Mouse (Mus musculus): ENCODE measurements at regions not wholly inside any gene's neighbourhood (a gene's known extent, or its start where the extent isn't known, plus 50 kb on each side); places are given as distances from the start of the nearest gene placed in this dataset.

DNA sequence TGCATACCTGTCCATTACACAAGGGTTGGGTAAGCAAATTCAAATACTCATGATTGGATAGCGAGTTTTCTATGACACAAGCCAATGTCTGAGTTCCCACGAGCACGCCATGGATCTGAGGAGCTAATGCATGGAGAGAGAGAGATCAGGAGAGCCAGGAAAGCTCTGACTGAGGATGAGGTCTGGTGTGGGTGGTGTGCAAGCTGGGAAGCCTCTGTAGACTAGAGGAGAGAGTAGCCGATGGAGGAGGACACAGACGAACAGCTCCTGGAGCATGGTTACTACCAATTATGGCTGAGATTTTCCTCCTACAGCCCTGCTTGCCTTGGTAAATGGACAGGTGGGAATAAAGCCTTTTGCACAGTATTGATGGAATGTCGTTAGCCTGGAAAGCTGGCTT, 195.1 kb downstream of the Cetn3 start:
- Histone ChIP-seq H3K27ac (ENCODE audit: insufficient read depth, low read length) (no peak overlapping the region), H3K27me3 (ENCODE audit: control insufficient read depth, insufficient read depth, low read length) (no peaks in the 10 kb centered on the region), H3K4me3 (ENCODE audit: extremely low read depth, insufficient read depth, insufficient read length) (no peak overlapping the region), H3K4me1 (ENCODE audit: control insufficient read depth, insufficient read depth, insufficient read length) (no peaks in the 10 kb centered on the region), H3K36me3 (ENCODE audit: control insufficient read depth, insufficient read depth, low read length) (no peaks in the 10 kb centered on the region)
- 82% methylated on average over 6 of the region's 6 CpGs for WGBS
- no peak for TF ChIP-seq CTCF (IDR thresholded peaks at IDR 0.05; ENCODE audit: extremely low read depth, insufficient read depth, insufficient read length, insufficient replicate concordance)
- TF ChIP-seq POLR2A (IDR thresholded peaks at IDR 0.05; ENCODE audit: low read depth, low read length): no peak
- no peak for DNase-seq (ENCODE audit: low read depth in 1 of 2, low spot score in 2 of 2)

DNA sequence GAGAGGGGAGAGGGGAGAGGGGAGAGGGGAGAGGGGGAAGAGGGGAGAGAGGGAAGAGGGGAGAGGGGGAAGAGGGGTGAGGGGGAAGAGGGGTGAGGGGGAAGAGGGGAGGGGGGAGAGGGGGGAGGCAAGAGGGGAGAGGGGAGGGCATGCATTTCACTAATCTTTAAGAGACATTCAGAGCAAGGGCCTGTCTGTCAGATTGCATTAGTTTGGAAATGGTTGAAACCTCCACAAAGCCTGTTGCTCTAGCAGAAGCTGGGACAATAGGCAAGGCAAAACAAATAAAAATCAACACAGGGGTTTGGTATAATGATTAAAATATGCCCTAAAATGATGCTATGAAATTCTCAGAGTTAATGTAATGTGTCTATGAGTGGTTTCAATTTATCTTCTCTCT, 196.4 kb downstream of the Cetn3 start:
- DNase-seq (ENCODE audit: low read depth in 1 of 2, low spot score in 2 of 2): no peak
- Histone ChIP-seq H3K27ac (ENCODE audit: insufficient read depth, low read length) (no peak overlapping the region), H3K4me1 (ENCODE audit: control insufficient read depth, insufficient read depth, insufficient read length) (no peaks in the 10 kb centered on the region), H3K27me3 (ENCODE audit: control insufficient read depth, insufficient read depth, low read length) (no peaks in the 10 kb centered on the region), H3K36me3 (ENCODE audit: control insufficient read depth, insufficient read depth, low read length) (no peaks in the 10 kb centered on the region), H3K4me3 (ENCODE audit: extremely low read depth, insufficient read depth, insufficient read length) (no peak overlapping the region)
- TF ChIP-seq POLR2A (IDR thresholded peaks at IDR 0.05; ENCODE audit: low read depth, low read length) (no peak), CTCF (IDR thresholded peaks at IDR 0.05; ENCODE audit: extremely low read depth, insufficient read depth, insufficient read length, insufficient replicate concordance) (no peak)

DNA sequence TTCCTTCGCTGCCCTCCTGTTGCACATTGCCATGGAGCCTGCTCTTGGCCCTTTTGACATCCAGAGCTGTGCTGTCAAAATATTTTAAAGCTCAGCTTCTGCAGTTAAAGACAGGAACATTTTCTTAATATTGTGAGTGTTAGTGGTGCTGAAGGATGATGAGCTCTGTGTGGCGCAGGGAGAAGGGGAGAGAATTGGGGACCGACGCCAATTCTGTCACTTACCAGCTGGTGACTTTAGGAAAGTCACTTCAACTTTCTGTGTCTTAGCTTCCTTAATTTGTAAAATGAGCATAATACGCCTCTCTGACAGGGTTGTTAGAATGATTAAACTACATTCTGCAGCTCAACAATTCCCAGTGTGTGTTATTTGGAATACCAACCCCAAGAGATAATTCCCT, 197.2 kb downstream of the Cetn3 start:
- TF ChIP-seq POLR2A (IDR thresholded peaks at IDR 0.05; ENCODE audit: low read depth, low read length) (no peak), CTCF (IDR thresholded peaks at IDR 0.05; ENCODE audit: extremely low read depth, insufficient read depth, insufficient read length, insufficient replicate concordance) (no peak)

DNA sequence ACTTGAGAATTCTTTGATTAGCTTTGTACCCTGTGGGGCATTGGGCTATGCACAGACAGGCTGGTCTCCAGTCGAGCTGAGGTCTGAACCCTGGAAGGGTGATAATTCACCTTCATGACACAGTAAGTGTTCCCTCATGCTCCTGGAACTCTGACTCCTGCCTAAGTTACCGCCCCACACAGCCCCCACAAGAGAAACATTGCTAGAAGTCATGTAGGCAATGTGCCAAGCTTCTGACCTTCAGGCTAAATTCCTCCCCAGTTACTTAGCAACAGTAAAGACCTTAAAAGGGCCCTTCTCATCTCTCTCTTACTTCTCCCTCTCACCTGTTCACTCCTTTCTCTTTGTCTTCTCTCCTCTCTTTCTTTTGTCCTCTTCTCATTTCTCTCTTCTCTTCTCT, 199.6 kb downstream of the Cetn3 start:
- no peaks in the 10 kb centered on the region for H3K36me3 ChIP-seq (ENCODE audit: control insufficient read depth, insufficient read depth, low read length)
- H3K4me3 ChIP-seq (ENCODE audit: extremely low read depth, insufficient read depth, insufficient read length): no peak overlapping the region
- 60% methylated on average over 2 of the region's 2 CpGs for WGBS
- H3K27me3 ChIP-seq (ENCODE audit: control insufficient read depth, insufficient read depth, low read length): no peaks in the 10 kb centered on the region
- no peaks in the 10 kb centered on the region for H3K4me1 ChIP-seq (ENCODE audit: control insufficient read depth, insufficient read depth, insufficient read length)
- TF ChIP-seq CTCF (IDR thresholded peaks at IDR 0.05; ENCODE audit: extremely low read depth, insufficient read depth, insufficient read length, insufficient replicate concordance): no peak
- no peak for TF ChIP-seq POLR2A (IDR thresholded peaks at IDR 0.05; ENCODE audit: low read depth, low read length)
- no peak overlapping the region for H3K27ac ChIP-seq (ENCODE audit: insufficient read depth, low read length)
- no peak for DNase-seq (ENCODE audit: low read depth in 1 of 2, low spot score in 2 of 2)

More for the DNA sequence above, 197.2 kb downstream of the Cetn3 start:
- Histone ChIP-seq H3K27ac (ENCODE audit: insufficient read depth, low read length) (no peak overlapping the region), H3K27me3 (ENCODE audit: control insufficient read depth, insufficient read depth, low read length) (no peaks in the 10 kb centered on the region), H3K4me1 (ENCODE audit: control insufficient read depth, insufficient read depth, insufficient read length) (no peaks in the 10 kb centered on the region), H3K36me3 (ENCODE audit: control insufficient read depth, insufficient read depth, low read length) (no peaks in the 10 kb centered on the region), H3K4me3 (ENCODE audit: extremely low read depth, insufficient read depth, insufficient read length) (no peak overlapping the region)
- no peak for DNase-seq (ENCODE audit: low read depth in 1 of 2, low spot score in 2 of 2)
- 85% methylated on average over 5 of the region's 5 CpGs for WGBS

- whole genome bisulfite sequencing: 91% methylated on average over 3 of the region's 3 CpGs
- DNase-seq (ENCODE audit: low read depth in 1 of 2, low spot score in 2 of 2): no peak
- Histone ChIP-seq H3K4me3 (ENCODE audit: extremely low read depth, insufficient read depth, insufficient read length) (no peak overlapping the region), H3K27ac (ENCODE audit: insufficient read depth, low read length) (no peak overlapping the region), H3K36me3 (ENCODE audit: control insufficient read depth, insufficient read depth, low read length) (no peaks in the 10 kb centered on the region), H3K4me1 (ENCODE audit: control insufficient read depth, insufficient read depth, insufficient read length) (no peaks in the 10 kb centered on the region), H3K27me3 (ENCODE audit: control insufficient read depth, insufficient read depth, low read length) (no peaks in the 10 kb centered on the region)
- TF ChIP-seq POLR2A (IDR thresholded peaks at IDR 0.05; ENCODE audit: low read depth, low read length) (no peak), CTCF (IDR thresholded peaks at IDR 0.05; ENCODE audit: extremely low read depth, insufficient read depth, insufficient read length, insufficient replicate concordance) (no peak)
Observed at GRCm38 (mm10) chr13:82000681-82001212, 217.9 kb downstream of the Cetn3 start.

GRCm38 (mm10) chr13:82005929-82006726, 223.3 kb downstream of the Cetn3 start:
- 84% methylated on average over 7 of the region's 7 CpGs for WGBS
- Histone ChIP-seq H3K4me3 (ENCODE audit: extremely low read depth, insufficient read depth, insufficient read length) (no peak overlapping the region), H3K36me3 (ENCODE audit: control insufficient read depth, insufficient read depth, low read length) (no peaks in the 10 kb centered on the region), H3K4me1 (ENCODE audit: control insufficient read depth, insufficient read depth, insufficient read length) (no peaks in the 10 kb centered on the region), H3K27ac (ENCODE audit: insufficient read depth, low read length) (no peak overlapping the region), H3K27me3 (ENCODE audit: control insufficient read depth, insufficient read depth, low read length) (no peaks in the 10 kb centered on the region)
- TF ChIP-seq CTCF (IDR thresholded peaks at IDR 0.05; ENCODE audit: extremely low read depth, insufficient read depth, insufficient read length, insufficient replicate concordance) (no peak), POLR2A (IDR thresholded peaks at IDR 0.05; ENCODE audit: low read depth, low read length) (no peak)
- no peak for DNase-seq (ENCODE audit: low read depth in 1 of 2, low spot score in 2 of 2)

GRCm38 (mm10) chr13:82007222-82007621, 224.3 kb downstream of the Cetn3 start:
- no peak for DNase-seq (ENCODE audit: low read depth in 1 of 2, low spot score in 2 of 2)
- TF ChIP-seq POLR2A (IDR thresholded peaks at IDR 0.05; ENCODE audit: low read depth, low read length): no peak
- TF ChIP-seq CTCF (IDR thresholded peaks at IDR 0.05; ENCODE audit: extremely low read depth, insufficient read depth, insufficient read length, insufficient replicate concordance): no peak

More at GRCm38 (mm10) chr13:82007222-82007621, 224.3 kb downstream of the Cetn3 start:
- Histone ChIP-seq H3K4me1 (ENCODE audit: control insufficient read depth, insufficient read depth, insufficient read length) (no peaks in the 10 kb centered on the region), H3K4me3 (ENCODE audit: extremely low read depth, insufficient read depth, insufficient read length) (no peak overlapping the region), H3K27ac (ENCODE audit: insufficient read depth, low read length) (no peak overlapping the region), H3K27me3 (ENCODE audit: control insufficient read depth, insufficient read depth, low read length) (no peaks in the 10 kb centered on the region), H3K36me3 (ENCODE audit: control insufficient read depth, insufficient read depth, low read length) (no peaks in the 10 kb centered on the region)
